Mouse (Mus musculus): Measurements from ENCODE around the gene Mettl17. TPM values are rescaled to one million over a fixed set of nuclear protein-coding genes. Genes with fewer than 3 reads are reported as not detected.
A peak's percentile ranks its signal among the peaks of the same experiment; 100 is the strongest.
"Not testable (repeated sequence)": the region's sequence is repeated elsewhere in the genome, so short reads cannot be mapped to it uniquely, and the experiment has no call there.

Gene Mettl17
- 40.0 and 45.1 TPM in 2 replicates for polyA plus RNA-seq (2016; fragmentation: Nextera tagmentation; extraction: Ambion mirVana)

DNA sequence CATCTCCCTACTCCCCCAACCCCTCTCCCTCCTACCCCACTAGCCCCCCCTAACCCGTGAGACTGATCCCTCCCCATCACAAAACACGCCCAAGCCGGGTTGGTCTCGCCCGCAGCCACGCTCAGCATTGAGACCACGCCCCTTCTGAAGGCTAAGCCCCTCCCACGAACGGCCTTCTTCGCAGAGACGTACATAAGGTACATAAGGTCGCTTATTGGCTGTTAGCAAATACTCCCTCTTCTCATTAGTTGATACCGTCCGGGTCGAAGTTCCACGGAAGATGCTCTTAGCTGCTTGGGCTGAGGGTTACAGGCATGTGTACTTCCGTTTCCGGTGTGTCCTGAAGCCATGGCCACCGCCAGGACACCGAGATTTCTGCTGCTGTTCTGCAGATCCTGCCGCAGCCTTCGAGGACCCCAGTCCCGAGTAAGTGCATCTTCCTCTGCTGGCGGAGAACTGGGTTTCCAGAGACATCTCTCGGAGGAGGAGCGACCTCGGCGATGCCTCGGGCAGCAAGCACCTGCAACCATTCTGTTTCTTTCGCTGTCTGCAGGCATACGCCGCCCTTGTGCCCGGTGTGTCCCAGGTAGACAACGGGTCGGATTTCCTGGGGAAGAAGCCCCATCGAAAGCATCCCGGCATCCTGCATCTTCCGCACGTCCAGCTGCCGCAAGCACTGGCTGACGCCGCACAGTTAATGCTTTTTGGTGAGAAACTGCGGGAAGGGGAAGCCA is at the start of gene Mettl17:
Gene Mettl17 (plus strand): TSS at position 245 of the 734 bp plus-strand sequence.
- no peaks in the 10 kb centered on the region for H3K9me3 ChIP-seq
- DNase-seq (ENCODE audit: low spot score), result peak; percentile 98
- peaks cover 12% of the 10 kb centered on the region for H3K4me1 ChIP-seq
- peak within 1 kb of the TSS; percentile 90 for H3K27ac ChIP-seq
- 0% methylated on average over 43 of the region's 43 CpGs for WGBS
- H3K36me3 ChIP-seq, result peaks cover 35% of the 10 kb centered on the region
- H3K27me3 ChIP-seq (ENCODE audit: insufficient read depth, poor library complexity, severe bottlenecking), result no peaks in the 10 kb centered on the region
- H3K4me3 ChIP-seq, result peak within 1 kb of the TSS; percentile 85

DNA sequence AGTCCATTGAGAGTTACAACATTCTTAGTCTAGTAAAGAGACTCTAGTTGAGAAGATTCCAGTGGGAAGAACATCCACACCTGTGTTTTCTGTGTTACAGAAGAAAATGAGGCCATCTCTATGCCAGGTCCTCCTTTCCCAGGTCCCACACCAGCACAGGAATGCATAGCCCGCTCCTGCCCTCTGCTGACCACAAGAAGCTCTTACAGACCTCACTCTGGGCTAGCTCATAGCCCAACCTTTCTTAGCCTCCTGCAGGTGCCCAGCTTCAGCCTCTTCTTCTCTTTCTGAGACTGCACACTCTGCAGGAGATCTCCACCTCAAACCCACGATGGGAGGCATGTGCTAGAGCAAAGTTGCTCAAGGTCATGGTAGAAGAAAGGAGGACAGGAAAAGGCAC is 46.2 kb upstream of the Mettl17 start:
- not testable (repeated sequence) for H3K9me3 ChIP-seq

DNA sequence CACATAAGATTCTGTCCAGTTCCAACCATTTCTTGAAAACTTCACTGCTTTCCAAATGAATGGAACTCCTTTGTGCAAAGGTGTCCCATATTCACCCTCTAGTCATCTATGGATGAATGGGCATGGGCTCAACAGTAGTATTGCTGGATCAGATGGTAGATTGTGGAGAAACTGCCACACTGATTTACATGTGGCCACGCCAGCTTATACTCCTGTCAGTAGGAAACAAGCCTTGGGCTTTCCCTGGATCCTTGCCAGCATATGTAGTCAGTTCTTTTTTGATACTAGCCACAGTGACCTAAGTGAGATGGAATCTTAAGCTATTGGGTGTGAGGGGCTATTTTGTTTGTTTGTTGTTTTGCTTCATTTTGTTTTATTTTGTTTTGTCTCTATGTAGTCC is 42.4 kb upstream of the Mettl17 start:
- Histone ChIP-seq H3K4me1 (no peaks in the 10 kb centered on the region), H3K27me3 (ENCODE audit: insufficient read depth, poor library complexity, severe bottlenecking) (0 out of 2 replicates have a peak, but pooled peaks cover 3% of the 10 kb centered on the region), H3K9me3 (no peaks in the 10 kb centered on the region), H3K36me3 (no peaks in the 10 kb centered on the region), H3K4me3 (no peak overlapping the region), H3K27ac (no peak overlapping the region)
- WGBS, result 62% methylated on average over 1 of the region's 1 CpGs
- DNase-seq (ENCODE audit: low spot score), result no peak

More for the DNA sequence above, 46.2 kb upstream of the Mettl17 start:
- H3K27ac ChIP-seq; DNase-seq (ENCODE audit: low spot score); H3K4me3 ChIP-seq; H3K4me1 ChIP-seq; H3K36me3 ChIP-seq; H3K27me3 ChIP-seq (ENCODE audit: insufficient read depth, poor library complexity, severe bottlenecking): not testable (repeated sequence)
- WGBS, result 25% methylated on average over 2 of the region's 2 CpGs

DNA sequence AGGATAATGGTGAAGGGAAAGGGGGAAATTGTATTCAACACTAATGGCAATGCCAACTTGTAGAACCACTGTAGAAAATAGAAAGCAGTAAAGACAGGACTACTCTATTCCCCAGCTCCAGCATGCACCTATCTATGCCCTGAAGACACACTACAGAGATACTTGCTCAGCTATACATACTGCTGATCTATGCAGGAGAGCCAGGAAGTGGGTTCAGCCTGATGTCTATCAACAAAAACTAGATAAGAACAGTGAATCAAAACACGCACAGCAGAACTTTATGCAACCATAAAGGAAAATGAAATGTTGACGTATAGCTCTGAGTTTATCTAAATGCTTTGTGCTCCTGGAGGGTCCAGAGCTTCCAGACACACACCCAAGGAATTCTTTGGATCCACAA is 41.9 kb upstream of the Mettl17 start:
- WGBS, result 79% methylated on average over 2 of the region's 2 CpGs
- H3K27ac ChIP-seq, result no peak overlapping the region
- DNase-seq (ENCODE audit: low spot score), result no peak

DNA sequence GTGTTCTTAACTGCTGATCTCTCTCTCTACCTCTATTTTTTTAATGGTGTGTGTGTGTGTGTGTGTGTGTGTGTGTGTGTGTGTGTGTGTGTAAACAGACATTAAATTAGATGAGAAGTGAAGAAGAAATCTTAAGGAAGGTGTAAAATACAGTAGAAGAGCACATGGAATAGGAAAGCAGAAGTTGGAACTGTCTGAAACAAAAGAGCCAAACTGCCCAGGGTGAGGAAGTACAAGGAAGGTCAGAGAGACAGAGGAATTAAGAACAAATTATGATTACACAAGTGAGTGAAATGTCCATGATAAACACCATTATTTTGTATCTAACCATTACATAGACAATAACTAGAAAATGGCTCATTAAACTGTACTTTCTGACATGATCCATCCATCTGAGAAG is 40.8 kb upstream of the Mettl17 start:
- no peak overlapping the region for H3K4me3 ChIP-seq
- no peaks in the 10 kb centered on the region for H3K36me3 ChIP-seq
- H3K4me1 ChIP-seq, result no peaks in the 10 kb centered on the region
- no peak overlapping the region for H3K27ac ChIP-seq
- no peak for DNase-seq (ENCODE audit: low spot score)
- 0 out of 2 replicates have a peak, but pooled peaks cover 5% of the 10 kb centered on the region for H3K27me3 ChIP-seq (ENCODE audit: insufficient read depth, poor library complexity, severe bottlenecking)
- H3K9me3 ChIP-seq, result no peaks in the 10 kb centered on the region

More for the DNA sequence above, 41.9 kb upstream of the Mettl17 start:
- Histone ChIP-seq H3K4me3 (no peak overlapping the region), H3K27me3 (ENCODE audit: insufficient read depth, poor library complexity, severe bottlenecking) (0 out of 2 replicates have a peak, but pooled peaks cover 5% of the 10 kb centered on the region), H3K36me3 (no peaks in the 10 kb centered on the region), H3K9me3 (no peaks in the 10 kb centered on the region), H3K4me1 (no peaks in the 10 kb centered on the region)

DNA sequence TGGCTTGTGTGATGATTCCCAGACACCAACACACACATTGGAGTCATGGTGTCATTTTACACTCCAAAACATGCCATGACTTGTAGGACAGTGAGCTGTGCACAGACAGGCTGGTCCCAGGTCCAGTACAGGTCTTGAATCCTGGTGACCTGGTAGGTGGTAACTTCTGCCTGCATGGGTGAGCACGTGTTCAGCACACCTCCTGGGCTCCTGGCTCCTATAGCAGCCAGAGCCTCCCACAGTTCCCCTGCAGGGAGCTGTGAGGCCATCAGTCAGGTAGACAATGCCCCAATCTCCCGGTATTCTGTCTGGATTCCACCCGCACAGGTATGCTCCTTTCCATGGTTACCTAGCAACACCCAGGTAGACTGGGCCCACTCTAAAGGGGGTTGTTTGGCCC is 38.1 kb upstream of the Mettl17 start:
- H3K4me3 ChIP-seq, result no peak overlapping the region
- no peaks in the 10 kb centered on the region for H3K4me1 ChIP-seq
- H3K27ac ChIP-seq, result no peak overlapping the region
- no peak for DNase-seq (ENCODE audit: low spot score)
- H3K36me3 ChIP-seq, result no peaks in the 10 kb centered on the region
- 0 out of 2 replicates have a peak, but pooled peaks cover 5% of the 10 kb centered on the region for H3K27me3 ChIP-seq (ENCODE audit: insufficient read depth, poor library complexity, severe bottlenecking)
- WGBS, result 58% methylated on average over 3 of the region's 3 CpGs
- no peaks in the 10 kb centered on the region for H3K9me3 ChIP-seq

DNA sequence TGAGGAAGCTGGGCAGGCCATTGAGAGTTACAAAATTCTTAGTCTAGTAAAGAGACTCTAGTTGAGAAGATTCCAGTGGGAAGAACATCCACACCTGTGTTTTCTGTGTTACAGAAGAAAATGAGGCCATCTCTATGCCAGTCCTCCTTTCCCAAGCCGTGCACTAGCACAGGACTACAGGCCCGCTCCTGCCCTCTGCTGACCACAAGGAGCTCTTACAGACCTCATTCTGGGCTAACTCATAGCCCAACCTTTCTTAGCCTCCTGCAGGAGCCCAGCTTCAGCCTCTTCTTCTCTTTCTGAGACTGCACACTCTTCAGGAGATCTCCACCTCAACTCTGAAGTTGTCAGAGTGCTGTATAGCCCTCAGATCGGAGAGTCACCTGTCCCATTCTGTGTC is 33.6 kb upstream of the Mettl17 start:
- not testable (repeated sequence) for H3K9me3 ChIP-seq; H3K27me3 ChIP-seq (ENCODE audit: insufficient read depth, poor library complexity, severe bottlenecking); H3K36me3 ChIP-seq; H3K27ac ChIP-seq; H3K4me3 ChIP-seq; DNase-seq (ENCODE audit: low spot score); H3K4me1 ChIP-seq
- WGBS, result 40% methylated on average over 3 of the region's 3 CpGs

DNA sequence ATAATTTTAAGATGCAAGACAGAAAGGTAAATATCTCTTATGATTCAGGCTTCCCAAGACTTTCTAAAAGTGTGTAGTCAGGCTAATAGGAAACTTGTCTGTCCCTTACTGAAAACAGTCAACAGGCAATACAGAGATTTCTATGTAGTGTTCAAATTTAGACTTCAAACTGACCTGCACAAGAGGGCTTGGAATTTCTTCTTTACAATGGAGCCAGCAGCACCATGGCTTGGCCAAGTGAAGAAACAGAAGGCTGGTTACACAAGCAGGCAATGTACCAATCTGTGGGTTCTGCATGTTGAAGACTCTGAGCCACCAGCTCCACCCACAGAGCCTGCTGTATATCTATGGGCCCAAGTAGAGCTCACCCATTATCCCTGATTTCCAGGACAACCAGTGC is 31.2 kb upstream of the Mettl17 start, which contains the start of gene Ear6:
Gene Ear6 (plus strand): TSS at position 301 of the 400 bp plus-strand sequence.
- H3K4me1 ChIP-seq, result no peaks in the 10 kb centered on the region
- H3K4me3 ChIP-seq, result no peak within 1 kb of the TSS
- no peaks in the 10 kb centered on the region for H3K9me3 ChIP-seq
- H3K36me3 ChIP-seq, result no peaks in the 10 kb centered on the region
- no peaks in the 10 kb centered on the region for H3K27me3 ChIP-seq (ENCODE audit: insufficient read depth, poor library complexity, severe bottlenecking)
- no peak for DNase-seq (ENCODE audit: low spot score)
- H3K27ac ChIP-seq, result no peak within 1 kb of the TSS

DNA sequence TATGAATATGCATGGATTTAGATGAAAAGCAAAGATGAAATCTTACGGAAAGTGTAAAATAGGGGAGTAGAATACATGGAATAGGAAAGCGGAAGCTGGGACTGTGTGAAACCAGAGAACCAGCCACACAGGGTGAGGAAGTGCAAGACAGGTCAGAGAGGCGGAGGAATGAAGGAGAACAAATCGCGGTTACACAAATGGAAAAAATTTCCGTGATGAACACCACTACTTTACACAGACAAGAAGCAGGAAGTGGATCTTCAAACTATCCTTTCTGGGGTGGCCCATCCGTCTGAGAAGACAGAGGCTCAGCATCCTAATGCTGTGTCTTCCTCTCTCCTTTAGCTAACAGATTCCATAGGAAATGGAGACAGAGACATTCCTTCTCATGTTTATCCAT is 29.4 kb upstream of the Mettl17 start:
- not testable (repeated sequence) for H3K36me3 ChIP-seq; H3K9me3 ChIP-seq; H3K4me3 ChIP-seq; H3K27me3 ChIP-seq (ENCODE audit: insufficient read depth, poor library complexity, severe bottlenecking); H3K4me1 ChIP-seq; DNase-seq (ENCODE audit: low spot score); H3K27ac ChIP-seq
- 74% methylated on average over 7 of the region's 7 CpGs for WGBS

DNA sequence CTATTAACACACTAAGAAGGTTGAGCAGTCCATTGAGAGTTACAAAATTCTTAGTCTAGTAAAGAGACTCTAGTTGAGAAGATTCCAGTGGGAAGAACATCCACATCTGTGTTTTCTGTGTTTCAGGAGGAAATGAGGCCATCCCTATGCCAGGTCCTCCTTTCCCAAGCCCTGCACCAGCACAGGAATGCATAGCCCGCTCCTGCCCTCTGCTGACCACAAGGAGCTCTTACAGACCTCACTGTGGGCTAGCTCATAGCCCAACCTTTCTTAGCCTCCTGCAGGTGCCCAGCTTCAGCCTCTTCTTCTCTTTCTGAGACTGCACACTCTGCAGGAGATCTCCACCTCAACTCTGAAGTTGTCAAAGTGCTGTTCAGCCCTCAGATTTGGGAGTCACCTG is 21.0 kb upstream of the Mettl17 start:
- H3K4me1 ChIP-seq; H3K27ac ChIP-seq; H3K27me3 ChIP-seq (ENCODE audit: insufficient read depth, poor library complexity, severe bottlenecking); H3K9me3 ChIP-seq; DNase-seq (ENCODE audit: low spot score); H3K4me3 ChIP-seq; H3K36me3 ChIP-seq: not testable (repeated sequence)
- WGBS, result 6% methylated on average over 1 of the region's 1 CpGs

DNA sequence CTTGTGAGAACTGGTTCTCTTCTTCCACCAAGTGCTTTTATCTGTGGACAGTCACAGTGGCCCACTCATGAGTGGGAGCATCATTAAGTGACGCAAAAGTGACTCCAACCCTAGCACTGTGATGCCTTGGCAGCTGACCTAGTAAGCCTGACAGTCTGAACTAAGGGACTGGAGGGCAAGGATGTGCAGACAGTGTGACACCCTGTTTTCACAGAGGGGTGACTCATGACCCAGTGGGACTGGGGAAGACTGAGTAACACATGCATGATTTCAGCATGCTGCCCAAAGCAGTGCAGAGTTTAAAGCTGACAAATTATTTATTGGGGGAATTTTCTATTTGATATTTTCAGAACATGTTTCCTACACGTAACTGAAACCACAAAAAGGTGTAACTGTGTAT is 13.9 kb upstream of the Mettl17 start:
- H3K4me3 ChIP-seq, result no peak overlapping the region
- no peaks in the 10 kb centered on the region for H3K9me3 ChIP-seq
- DNase-seq (ENCODE audit: low spot score), result no peak
- no peaks in the 10 kb centered on the region for H3K4me1 ChIP-seq
- no peaks in the 10 kb centered on the region for H3K27me3 ChIP-seq (ENCODE audit: insufficient read depth, poor library complexity, severe bottlenecking)
- H3K27ac ChIP-seq, result no peak overlapping the region
- H3K36me3 ChIP-seq, result no peaks in the 10 kb centered on the region
- WGBS, result 64% methylated on average over 2 of the region's 2 CpGs

DNA sequence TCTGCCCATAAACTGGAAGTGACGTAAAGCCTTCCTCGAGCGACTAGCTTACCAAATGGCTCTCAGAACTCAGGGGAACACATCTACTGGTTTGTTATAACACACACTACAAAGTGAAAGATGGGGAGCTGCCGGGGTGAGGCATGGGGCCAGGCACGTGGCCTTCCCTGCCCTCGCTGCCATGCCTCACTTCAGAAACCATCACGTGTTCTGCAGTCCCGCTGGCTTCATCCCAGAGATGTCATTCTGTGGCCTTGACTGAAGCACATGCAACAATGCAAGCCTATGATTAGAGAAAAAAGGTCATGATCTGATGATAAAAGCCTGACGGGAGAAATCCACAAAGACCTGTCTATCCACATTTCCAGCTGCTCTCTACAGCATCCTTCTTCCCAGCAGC is 12.9 kb upstream of the Mettl17 start:
- H3K4me3 ChIP-seq, result no peak overlapping the region
- H3K9me3 ChIP-seq, result no peaks in the 10 kb centered on the region
- H3K4me1 ChIP-seq, result no peaks in the 10 kb centered on the region
- H3K27ac ChIP-seq, result no peak overlapping the region
- WGBS, result 78% methylated on average over 9 of the region's 9 CpGs
- H3K36me3 ChIP-seq, result no peaks in the 10 kb centered on the region
- no peak for DNase-seq (ENCODE audit: low spot score)
- H3K27me3 ChIP-seq (ENCODE audit: insufficient read depth, poor library complexity, severe bottlenecking), result no peaks in the 10 kb centered on the region

DNA sequence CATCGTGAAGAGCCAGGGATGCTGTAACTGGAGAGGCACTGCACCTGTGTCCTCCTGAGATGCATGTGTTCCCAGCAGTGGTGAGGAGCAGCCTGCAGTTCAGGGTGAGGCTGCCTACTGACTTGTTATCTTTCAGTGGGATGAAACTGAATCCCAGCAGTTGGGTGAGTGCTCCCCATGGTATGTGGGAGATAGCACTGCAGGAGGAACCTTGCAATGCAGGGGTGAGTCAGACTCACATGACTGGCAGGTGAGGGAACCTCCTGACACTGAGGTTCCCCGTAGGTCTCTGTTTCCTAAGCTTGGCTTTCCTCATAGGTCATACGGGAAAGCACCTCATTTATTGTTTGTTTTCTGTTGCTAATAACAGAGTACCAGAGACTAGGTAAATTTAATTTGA is 7.1 kb upstream of the Mettl17 start:
- WGBS, result 78% methylated on average over 3 of the region's 3 CpGs
- H3K36me3 ChIP-seq, result no peaks in the 10 kb centered on the region
- DNase-seq (ENCODE audit: low spot score), result no peak
- H3K27ac ChIP-seq, result no peak overlapping the region
- H3K4me3 ChIP-seq, result no peak overlapping the region
- H3K27me3 ChIP-seq (ENCODE audit: insufficient read depth, poor library complexity, severe bottlenecking), result no peaks in the 10 kb centered on the region
- no peaks in the 10 kb centered on the region for H3K9me3 ChIP-seq
- H3K4me1 ChIP-seq, result no peaks in the 10 kb centered on the region

DNA sequence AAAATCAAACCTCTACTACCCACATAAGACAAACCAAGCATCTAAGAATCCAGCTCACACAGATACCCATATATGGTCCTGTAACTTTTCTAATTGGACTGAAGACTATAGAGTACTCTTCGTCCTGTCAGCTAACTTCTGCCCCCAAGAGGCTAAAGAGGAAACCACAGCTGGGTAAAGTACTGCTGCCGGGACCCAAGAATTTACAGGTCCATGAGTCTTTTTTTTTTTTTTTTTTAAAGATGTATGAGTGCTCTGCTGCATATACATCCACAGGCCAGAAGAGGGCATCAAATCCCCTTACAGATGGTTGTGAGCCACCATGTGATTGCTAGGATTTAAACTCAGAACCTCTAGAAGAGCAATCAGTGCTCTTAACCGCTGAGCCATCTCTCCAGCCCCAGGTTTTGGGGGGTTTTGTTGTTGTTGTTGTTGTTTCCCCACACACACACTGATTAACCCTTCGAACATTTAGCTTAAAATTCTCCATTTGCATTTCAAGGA is 1.1 kb upstream of the Mettl17 start:
- peak overlapping the region; percentile 90 for H3K27ac ChIP-seq
- H3K27me3 ChIP-seq (ENCODE audit: insufficient read depth, poor library complexity, severe bottlenecking), result no peaks in the 10 kb centered on the region

More for the DNA sequence above, 1.1 kb upstream of the Mettl17 start:
- Histone ChIP-seq H3K9me3 (no peaks in the 10 kb centered on the region), H3K4me3 (peak overlapping the region; percentile 85), H3K36me3 (peaks cover 23% of the 10 kb centered on the region), H3K4me1 (peaks cover 12% of the 10 kb centered on the region)
- WGBS, result under 1% methylated on average over 4 of the region's 4 CpGs
- peak; percentile 81 for DNase-seq (ENCODE audit: low spot score)
